Mouse (Mus musculus): Measurements from ENCODE around the gene Dhrs2. TPM values are rescaled to one million over a fixed set of nuclear protein-coding genes. Genes with fewer than 3 reads are reported as not detected.

Dhrs2 gene
- polyA plus RNA-seq, 1 experiment from 2014 or later: 0.51 TPM

DNA sequence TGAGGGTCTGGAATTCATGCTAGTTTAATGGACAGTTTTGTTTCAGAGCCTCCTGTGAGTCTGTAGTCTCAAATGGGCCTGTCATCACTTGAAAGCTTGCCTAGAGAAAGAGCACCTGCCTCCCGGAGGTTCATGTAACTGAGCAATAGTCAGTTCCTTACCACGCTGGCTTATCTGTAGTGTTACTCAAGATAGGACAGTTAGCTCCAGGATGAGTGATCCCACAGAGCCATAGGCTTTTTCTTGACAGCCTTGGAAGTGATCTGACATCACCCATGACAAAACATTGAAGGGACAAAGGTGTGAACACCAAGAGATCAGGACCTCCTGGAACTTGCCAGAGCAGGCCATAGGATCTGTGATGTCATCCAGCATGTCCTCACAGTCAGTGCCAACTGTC, 23.6 kb upstream of the Dhrs2 start:
- no peaks in the 10 kb centered on the region for H3K4me1 ChIP-seq
- no peaks in the 10 kb centered on the region for H3K9me3 ChIP-seq
- 92% methylated on average over 2 of the region's 2 CpGs for WGBS
- H3K36me3 ChIP-seq: no peaks in the 10 kb centered on the region
- no peak overlapping the region for H3K4me2 ChIP-seq (replicated peaks)
- no peak overlapping the region for H3K9ac ChIP-seq
- H3K27me3 ChIP-seq (replicated peaks): no peaks in the 10 kb centered on the region
- H3K27ac ChIP-seq: no peak overlapping the region
- no peak for ATAC-seq (ENCODE audit: low FRiP score, low read depth)
- H3K4me3 ChIP-seq: no peak overlapping the region

DNA sequence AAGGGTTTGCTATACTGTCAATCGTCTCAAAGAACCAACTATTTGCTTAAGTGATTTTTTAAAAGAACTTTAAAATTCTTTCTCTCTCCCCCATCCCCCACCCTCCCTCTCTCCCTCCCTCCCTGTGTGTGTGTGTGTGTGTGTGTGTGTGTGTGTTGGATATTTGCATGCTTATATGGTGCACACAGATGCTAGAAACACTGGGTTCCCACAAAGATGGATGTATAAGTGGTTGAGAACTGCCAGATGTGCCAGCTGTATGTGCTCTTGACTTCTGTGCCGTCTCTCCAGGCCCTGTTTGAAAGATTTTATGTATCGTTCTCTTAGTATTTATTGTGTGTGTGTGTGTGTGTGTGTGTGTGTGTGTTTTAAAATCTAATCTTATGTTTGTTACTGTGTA, 17.3 kb upstream of the Dhrs2 start:
- Histone ChIP-seq H3K27me3 (replicated peaks) (no peaks in the 10 kb centered on the region), H3K27ac (no peak overlapping the region), H3K9ac (no peak overlapping the region), H3K9me3 (no peaks in the 10 kb centered on the region), H3K4me1 (peaks cover 6% of the 10 kb centered on the region; the same call in 1 of the 2 replicates), H3K4me3 (no peak overlapping the region), H3K4me2 (replicated peaks) (no peak overlapping the region), H3K36me3 (no peaks in the 10 kb centered on the region)
- no peak for ATAC-seq (ENCODE audit: low FRiP score, low read depth)
- WGBS: 83% methylated on average over 3 of the region's 3 CpGs

DNA sequence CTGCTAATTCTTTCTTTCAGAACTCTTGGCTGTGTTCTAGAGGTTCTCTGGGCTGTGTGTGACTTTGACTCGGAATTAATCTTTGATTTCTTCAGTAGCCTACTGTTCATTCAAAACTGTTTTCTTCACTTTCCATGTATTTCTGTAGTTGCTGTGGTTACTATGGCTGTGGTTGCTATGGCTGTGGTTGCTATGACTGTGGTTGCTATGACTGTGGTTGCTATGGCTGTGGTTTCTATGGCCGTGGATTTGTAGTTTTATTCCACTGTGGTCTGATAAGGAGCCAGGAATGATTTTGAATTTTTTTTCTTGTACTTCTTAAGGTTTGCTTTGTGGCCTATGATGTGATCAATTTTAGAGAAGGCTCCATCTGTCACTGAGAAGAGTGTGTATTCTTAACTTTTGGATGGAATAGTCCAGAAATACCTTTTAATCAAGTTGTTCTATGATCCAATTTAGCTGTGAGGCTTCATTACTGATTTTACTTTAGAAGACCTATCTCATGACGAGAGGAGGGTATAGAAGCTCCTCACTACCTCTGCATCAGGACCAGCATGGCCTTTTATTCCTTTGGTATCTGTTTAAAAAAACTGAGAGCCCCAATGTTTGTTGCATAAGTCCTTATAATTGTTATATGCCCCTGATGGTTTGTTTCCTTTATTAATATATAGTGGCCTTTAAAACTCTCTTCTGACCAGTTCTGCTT, 16.6 kb upstream of the Dhrs2 start:
- Histone ChIP-seq H3K27me3 (replicated peaks) (no peaks in the 10 kb centered on the region), H3K9ac (no peak overlapping the region), H3K36me3 (no peaks in the 10 kb centered on the region), H3K4me2 (replicated peaks) (no peak overlapping the region), H3K27ac (no peak overlapping the region), H3K4me1 (peaks cover 6% of the 10 kb centered on the region; the same call in 1 of the 2 replicates), H3K9me3 (no peaks in the 10 kb centered on the region), H3K4me3 (no peak overlapping the region)
- ATAC-seq (ENCODE audit: low FRiP score, low read depth): peak; percentile 78
- 42% methylated on average over 3 of the region's 3 CpGs for WGBS

DNA sequence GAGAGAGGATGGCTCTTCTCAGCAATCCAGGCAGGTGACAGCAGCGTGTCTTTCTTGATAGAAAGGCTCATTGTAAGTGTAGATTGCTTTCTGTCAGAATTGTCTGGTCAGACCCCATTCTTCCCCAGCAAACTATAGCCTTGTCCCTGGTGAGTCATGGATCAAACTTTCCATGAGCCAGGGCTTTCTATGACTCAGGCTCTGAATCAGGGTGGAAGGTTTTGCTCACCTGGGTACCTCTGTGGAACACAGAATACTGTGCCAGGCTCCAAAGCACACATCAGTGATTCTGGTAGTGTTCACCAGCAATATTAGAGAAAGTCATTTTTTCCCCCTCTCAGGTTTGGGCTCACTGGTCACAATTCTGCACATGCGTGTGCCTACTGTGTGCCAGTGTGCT, 13.5 kb upstream of the Dhrs2 start:
- Histone ChIP-seq H3K36me3 (no peaks in the 10 kb centered on the region), H3K27me3 (replicated peaks) (no peaks in the 10 kb centered on the region), H3K4me1 (peaks cover 6% of the 10 kb centered on the region; the same call in 1 of the 2 replicates), H3K9ac (no peak overlapping the region), H3K4me2 (replicated peaks) (no peak overlapping the region), H3K9me3 (no peaks in the 10 kb centered on the region), H3K4me3 (no peak overlapping the region), H3K27ac (no peak overlapping the region)
- WGBS: 93% methylated on average over 2 of the region's 2 CpGs
- ATAC-seq (ENCODE audit: low FRiP score, low read depth): no peak

DNA sequence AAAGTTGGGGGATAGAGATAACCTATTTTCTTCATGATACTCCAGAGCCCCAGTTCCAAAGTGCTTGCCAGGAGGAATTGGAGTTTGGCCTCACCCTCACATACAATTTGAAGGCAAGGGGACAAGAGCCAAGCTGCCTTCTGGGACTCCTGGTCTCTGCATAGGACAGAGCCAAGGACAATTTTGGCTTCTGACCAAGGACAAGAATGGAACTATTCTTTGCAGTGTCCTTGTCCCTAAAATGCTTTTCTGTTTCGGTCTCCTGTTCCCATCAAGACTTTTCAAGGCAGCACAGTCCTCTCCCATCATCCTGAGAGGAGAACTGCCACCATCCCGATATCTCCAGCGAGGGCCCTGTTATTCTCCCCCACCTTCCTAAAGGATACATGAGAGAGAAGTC, 8.2 kb upstream of the Dhrs2 start:
- WGBS: 94% methylated on average over 3 of the region's 3 CpGs
- Histone ChIP-seq H3K27me3 (replicated peaks) (no peaks in the 10 kb centered on the region), H3K4me1 (no peaks in the 10 kb centered on the region), H3K9ac (no peak overlapping the region), H3K9me3 (no peaks in the 10 kb centered on the region), H3K4me2 (replicated peaks) (no peak overlapping the region), H3K4me3 (no peak overlapping the region), H3K27ac (no peak overlapping the region), H3K36me3 (no peaks in the 10 kb centered on the region)
- ATAC-seq (ENCODE audit: low FRiP score, low read depth): no peak

DNA sequence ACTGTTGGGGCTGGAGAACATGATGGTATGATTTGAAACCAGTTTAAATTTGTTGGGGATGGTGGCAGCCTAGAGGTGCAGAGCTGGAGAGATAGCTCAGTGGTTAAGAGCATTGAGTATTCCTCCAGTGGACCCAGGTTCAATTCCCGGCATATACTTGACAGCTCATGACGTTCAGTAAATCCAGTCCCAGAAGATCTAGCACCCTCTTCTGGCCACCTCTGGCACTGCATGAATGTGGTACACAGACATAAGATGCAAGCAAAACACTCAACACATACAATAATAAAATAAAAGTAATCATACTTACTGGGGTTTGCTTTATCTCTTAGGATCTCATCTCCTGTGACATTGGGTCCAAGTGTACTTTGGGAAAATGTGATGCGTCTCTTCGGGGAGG, 7.3 kb upstream of the Dhrs2 start:
- Histone ChIP-seq H3K4me1 (no peaks in the 10 kb centered on the region), H3K9ac (no peak overlapping the region), H3K27ac (no peak overlapping the region), H3K36me3 (no peaks in the 10 kb centered on the region), H3K27me3 (replicated peaks) (no peaks in the 10 kb centered on the region), H3K9me3 (no peaks in the 10 kb centered on the region), H3K4me2 (replicated peaks) (no peak overlapping the region), H3K4me3 (no peak overlapping the region)
- no peak for ATAC-seq (ENCODE audit: low FRiP score, low read depth)
- 59% methylated on average over 4 of the region's 4 CpGs for WGBS

DNA sequence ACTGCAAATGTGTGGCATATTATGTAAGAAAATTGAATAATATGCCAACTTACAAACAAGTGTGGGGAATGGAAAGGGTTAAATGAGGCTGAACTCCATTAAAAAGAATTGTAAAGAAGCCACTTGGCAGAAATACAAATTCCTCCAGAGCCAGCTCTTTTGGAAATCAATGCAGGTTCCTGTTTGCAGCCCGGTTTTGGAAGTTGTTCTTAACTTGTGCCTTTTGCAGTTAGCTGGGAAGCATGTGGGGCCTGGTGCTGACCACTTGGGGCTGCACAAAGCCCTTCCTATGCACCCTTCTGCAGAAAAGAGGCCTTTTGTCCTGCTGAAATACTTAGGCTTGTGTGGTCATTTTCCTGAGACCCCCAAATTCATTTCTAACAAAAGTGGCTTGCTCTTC, 1.4 kb downstream of the Dhrs2 start:
- Histone ChIP-seq H3K4me3 (no peak overlapping the region), H3K4me1 (no peaks in the 10 kb centered on the region), H3K27me3 (replicated peaks) (no peaks in the 10 kb centered on the region), H3K36me3 (no peaks in the 10 kb centered on the region), H3K27ac (no peak overlapping the region), H3K4me2 (replicated peaks) (no peak overlapping the region), H3K9me3 (no peaks in the 10 kb centered on the region), H3K9ac (no peak overlapping the region)
- ATAC-seq (ENCODE audit: low FRiP score, low read depth): no peak
- WGBS: 43% methylated on average over 1 of the region's 1 CpGs

DNA sequence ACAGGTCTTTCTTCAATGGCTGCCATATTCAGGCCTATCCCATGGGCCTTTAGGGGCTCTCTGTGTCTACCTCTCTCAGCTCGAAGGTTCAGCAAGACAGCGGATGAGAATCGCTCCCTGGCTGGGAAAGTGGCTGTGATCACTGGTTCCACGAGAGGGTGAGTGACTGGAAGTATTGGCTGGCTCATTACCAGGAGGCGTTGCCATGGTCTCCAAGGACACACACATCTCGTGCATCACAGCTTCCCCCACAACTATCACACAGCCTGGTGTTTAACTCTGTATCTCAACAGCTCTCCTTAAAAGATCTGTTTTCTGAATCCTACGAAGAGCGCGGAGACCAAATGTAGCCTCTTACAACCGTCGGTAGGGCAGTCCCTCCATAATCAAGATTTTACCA, 12.8 kb downstream of the Dhrs2 start:
- H3K4me2 ChIP-seq (replicated peaks): no peak overlapping the region
- no peaks in the 10 kb centered on the region for H3K9me3 ChIP-seq
- no peak overlapping the region for H3K27ac ChIP-seq
- no peaks in the 10 kb centered on the region for H3K36me3 ChIP-seq
- H3K4me1 ChIP-seq: no peaks in the 10 kb centered on the region
- H3K4me3 ChIP-seq: no peak overlapping the region
- ATAC-seq (ENCODE audit: low FRiP score, low read depth): no peak
- H3K27me3 ChIP-seq (replicated peaks): no peaks in the 10 kb centered on the region
- WGBS: 95% methylated on average over 11 of the region's 11 CpGs
- no peak overlapping the region for H3K9ac ChIP-seq

DNA sequence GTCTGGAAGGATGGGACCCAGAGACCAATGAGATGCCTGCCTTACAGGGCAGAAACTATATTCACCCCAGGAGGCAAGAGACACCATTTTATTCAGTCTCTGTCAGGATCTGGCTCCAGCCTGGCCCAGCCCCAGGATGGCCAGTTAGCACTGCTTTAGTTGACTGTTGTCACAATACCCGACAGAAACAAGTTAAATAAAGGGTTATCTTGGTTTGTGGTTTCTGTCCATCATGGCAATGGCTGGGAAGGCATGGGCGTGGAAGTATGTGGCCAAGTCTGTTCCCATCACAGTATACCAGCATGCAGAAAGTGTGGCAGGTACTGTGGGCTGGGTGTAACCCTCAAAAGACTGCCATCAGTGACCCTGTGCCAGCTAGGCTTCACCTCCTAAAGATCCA, 14.9 kb downstream of the Dhrs2 start:
- H3K4me2 ChIP-seq (replicated peaks): no peak overlapping the region
- no peaks in the 10 kb centered on the region for H3K27me3 ChIP-seq (replicated peaks)
- no peaks in the 10 kb centered on the region for H3K4me1 ChIP-seq
- no peak overlapping the region for H3K4me3 ChIP-seq
- no peak overlapping the region for H3K9ac ChIP-seq
- WGBS: 89% methylated on average over 2 of the region's 2 CpGs
- ATAC-seq (ENCODE audit: low FRiP score, low read depth): no peak
- no peak overlapping the region for H3K27ac ChIP-seq
- H3K36me3 ChIP-seq: no peaks in the 10 kb centered on the region
- H3K9me3 ChIP-seq: no peaks in the 10 kb centered on the region

DNA sequence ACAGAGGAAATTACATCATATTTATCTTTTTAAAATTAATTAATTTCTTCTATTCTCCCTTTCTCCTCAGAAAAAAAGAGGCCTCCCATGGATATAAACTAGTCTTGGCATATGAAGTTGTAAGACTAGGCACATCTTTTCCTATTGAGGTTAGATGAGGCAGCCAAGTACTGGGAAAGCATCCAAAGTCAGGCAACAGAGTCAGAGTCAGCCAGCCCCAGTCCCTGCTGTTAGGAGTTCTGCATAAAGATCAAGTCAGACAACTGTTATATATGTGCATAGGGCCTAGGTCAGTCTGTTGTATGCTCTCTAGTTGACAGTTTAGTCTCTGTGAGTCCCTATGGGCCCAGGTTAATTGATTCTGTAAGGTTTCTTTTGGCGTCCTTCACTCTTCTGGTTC, 20.9 kb downstream of the Dhrs2 start:
- no peak overlapping the region for H3K9ac ChIP-seq
- H3K4me1 ChIP-seq: no peaks in the 10 kb centered on the region
- H3K36me3 ChIP-seq: no peaks in the 10 kb centered on the region
- no peak overlapping the region for H3K4me2 ChIP-seq (replicated peaks)
- no peak overlapping the region for H3K4me3 ChIP-seq
- WGBS: 90% methylated on average over 1 of the region's 1 CpGs
- H3K27ac ChIP-seq: no peak overlapping the region
- no peaks in the 10 kb centered on the region for H3K27me3 ChIP-seq (replicated peaks)
- ATAC-seq (ENCODE audit: low FRiP score, low read depth): no peak
- H3K9me3 ChIP-seq: no peaks in the 10 kb centered on the region

DNA sequence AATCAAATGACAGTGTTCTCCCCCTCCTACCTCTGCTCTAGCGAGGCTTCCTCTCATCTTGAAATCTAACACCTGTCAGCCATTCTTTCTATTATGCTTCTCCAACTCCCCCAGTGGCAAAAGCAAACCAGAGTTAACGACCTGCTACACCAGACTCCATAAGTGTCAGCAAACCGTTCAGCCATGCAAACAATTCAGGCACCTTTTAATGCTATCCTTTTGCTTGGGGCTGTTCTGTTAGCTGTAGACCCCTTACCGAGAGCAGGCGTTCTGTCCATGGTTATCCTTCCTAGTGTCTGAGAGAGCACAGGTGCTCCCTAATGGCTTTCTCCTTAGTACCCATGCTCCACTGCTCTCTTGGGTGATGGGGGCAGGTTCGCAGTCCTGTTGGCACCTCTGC, 25.4 kb downstream of the Dhrs2 start:
- no peak for ATAC-seq (ENCODE audit: low FRiP score, low read depth)
- no peaks in the 10 kb centered on the region for H3K27me3 ChIP-seq (replicated peaks)
- 43% methylated on average over 6 of the region's 6 CpGs for WGBS
- H3K4me2 ChIP-seq (replicated peaks): no peak overlapping the region
- no peaks in the 10 kb centered on the region for H3K9me3 ChIP-seq
- H3K27ac ChIP-seq: no peak overlapping the region
- H3K36me3 ChIP-seq: no peaks in the 10 kb centered on the region
- no peak overlapping the region for H3K4me3 ChIP-seq
- no peaks in the 10 kb centered on the region for H3K4me1 ChIP-seq
- H3K9ac ChIP-seq: no peak overlapping the region

DNA sequence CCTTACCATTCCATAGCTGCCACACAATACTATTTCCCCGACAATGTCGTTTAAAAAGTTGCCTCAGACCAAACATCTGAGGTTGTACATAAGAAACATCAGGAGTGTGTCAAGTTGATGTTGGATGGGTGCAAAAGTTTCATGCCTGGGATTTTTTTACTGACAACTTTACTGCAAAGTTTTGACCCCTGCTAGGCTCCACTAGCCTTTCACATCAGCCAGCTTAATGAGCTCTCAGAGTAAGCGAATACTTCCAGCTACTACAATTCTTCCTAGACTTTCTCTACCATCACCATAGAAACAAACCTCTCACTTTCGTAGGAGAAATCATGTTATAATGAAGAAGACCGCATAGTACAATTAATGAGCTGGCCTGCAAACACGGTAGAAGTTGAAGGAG, 26.5 kb downstream of the Dhrs2 start:
- no peak for ATAC-seq (ENCODE audit: low FRiP score, low read depth)

DNA sequence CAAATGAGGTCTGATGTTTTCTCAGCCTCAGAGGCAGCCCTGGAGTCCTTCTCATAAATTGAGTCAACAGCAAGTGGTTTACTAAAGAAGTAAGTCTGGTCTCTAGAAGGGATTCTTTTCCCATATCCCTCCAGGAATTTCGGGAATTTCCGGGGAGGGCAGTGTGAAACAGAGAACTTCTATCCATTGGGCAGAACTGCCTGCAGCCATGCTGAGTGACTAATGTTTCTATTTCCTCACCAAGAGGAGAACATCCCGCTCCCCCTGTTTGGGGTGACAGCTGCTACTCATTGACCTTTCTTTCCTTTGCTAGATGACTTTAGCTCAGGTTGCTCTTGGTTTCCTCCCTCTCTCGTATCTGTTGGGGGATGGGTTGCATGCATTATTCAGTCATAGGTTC, 31.8 kb downstream of the Dhrs2 start:
- Histone ChIP-seq H3K4me1 (no peaks in the 10 kb centered on the region), H3K4me3 (no peak overlapping the region), H3K9ac (no peak overlapping the region), H3K36me3 (no peaks in the 10 kb centered on the region), H3K27me3 (replicated peaks) (no peaks in the 10 kb centered on the region), H3K27ac (no peak overlapping the region), H3K4me2 (replicated peaks) (no peak overlapping the region), H3K9me3 (no peaks in the 10 kb centered on the region)
- no peak for ATAC-seq (ENCODE audit: low FRiP score, low read depth)
- 75% methylated on average over 4 of the region's 4 CpGs for WGBS

More for the DNA sequence above, 26.5 kb downstream of the Dhrs2 start:
- Histone ChIP-seq H3K9ac (no peak overlapping the region), H3K4me3 (no peak overlapping the region), H3K9me3 (no peaks in the 10 kb centered on the region), H3K4me2 (replicated peaks) (no peak overlapping the region), H3K27me3 (replicated peaks) (no peaks in the 10 kb centered on the region), H3K4me1 (no peaks in the 10 kb centered on the region), H3K36me3 (no peaks in the 10 kb centered on the region), H3K27ac (no peak overlapping the region)
- 85% methylated on average over 6 of the region's 6 CpGs for WGBS

All from neural tube, embryonic 12.5 days (tissue).